Mouse (Mus musculus) heart, embryonic 11.5 days (tissue): ENCODE results near the gene Cabs1. TPM values are rescaled to one million over a fixed set of nuclear protein-coding genes. Genes with fewer than 3 reads are reported as not detected.

Experiments
- ATAC-seq: fragments of 200-750 bp; cut with Nextera tagmentation; replicated peaks from 2 replicates; pipeline ENCODE4 v1.8.0; 2017; ENCODE audit warnings: moderate library complexity; ENCODE audit not compliant: insufficient number of reproducible peaks, low FRiP score, low TSS enrichment
- H3K27ac ChIP-seq: fragments of 300-500 bp; sonication (generic); 2 replicates; pipeline ENCODE4 v1.5.1; 2014; ENCODE audit warnings: mild to moderate bottlenecking, low read depth, low read length
- H3K27me3 ChIP-seq: fragments of 300-500 bp; sonication (generic); 2 replicates; pipeline ENCODE4 v1.6.1; 2014; ENCODE audit warnings: mild to moderate bottlenecking, low read length, mixed read lengths; ENCODE audit not compliant: control insufficient read depth, insufficient read depth
- H3K36me3 ChIP-seq: fragments of 300-500 bp; sonication (generic); 2 replicates; pipeline ENCODE4 v1.6.1; 2014; ENCODE audit warnings: mild to moderate bottlenecking, low read length, moderate library complexity, mixed read lengths; ENCODE audit not compliant: control insufficient read depth, insufficient read depth
- H3K4me1 ChIP-seq: fragments of 300-500 bp; sonication (generic); 2 replicates; pipeline ENCODE4 v1.6.1; 2014; ENCODE audit warnings: low read length; ENCODE audit not compliant: control insufficient read depth, insufficient read depth
- H3K4me2 ChIP-seq: fragments of 300-500 bp; sonication (generic); 2 replicates; pipeline ENCODE4 v1.6.1; 2014; ENCODE audit warnings: mild to moderate bottlenecking, moderate library complexity
- H3K4me3 ChIP-seq: fragments of 300-500 bp; sonication (generic); 2 replicates; pipeline ENCODE4 v1.5.1; 2014; ENCODE audit warnings: low read depth, low read length
- H3K9ac ChIP-seq: fragments of 300-500 bp; sonication (generic); 2 replicates; pipeline ENCODE4 v1.6.1; 2014; ENCODE audit warnings: mild to moderate bottlenecking, low read depth, low read length, moderate library complexity
- H3K9me3 ChIP-seq: fragments of 300-500 bp; sonication (generic); replicated peaks from 2 replicates; pipeline ENCODE4 v1.6.1; 2016; ENCODE audit warnings: low read length; ENCODE audit not compliant: control insufficient read depth
- WGBS: fragments of 180-500 bp; shearing (Covaris S2); extraction: QIAGEN DNeasy Blood & Tissue Kit; methylation state at CpG from one replicate; pipeline ENCODE4 v1.1.7; 2014; ENCODE audit not compliant: insufficient replicate concordance; 5-methylcytosine and 5-hydroxymethylcytosine counted together
- polyA plus RNA-seq: library from polyadenylated mRNA; unstranded; fragments of >200 nt; fragmentation: Nextera tagmentation; extraction: Ambion mirVana; gene quantifications from 2 replicates; pipeline ENCODE4 v1.2.1, GENCODE M21; 2014

Gene Cabs1
- polyA plus RNA-seq, result not detected in 2 replicates

DNA sequence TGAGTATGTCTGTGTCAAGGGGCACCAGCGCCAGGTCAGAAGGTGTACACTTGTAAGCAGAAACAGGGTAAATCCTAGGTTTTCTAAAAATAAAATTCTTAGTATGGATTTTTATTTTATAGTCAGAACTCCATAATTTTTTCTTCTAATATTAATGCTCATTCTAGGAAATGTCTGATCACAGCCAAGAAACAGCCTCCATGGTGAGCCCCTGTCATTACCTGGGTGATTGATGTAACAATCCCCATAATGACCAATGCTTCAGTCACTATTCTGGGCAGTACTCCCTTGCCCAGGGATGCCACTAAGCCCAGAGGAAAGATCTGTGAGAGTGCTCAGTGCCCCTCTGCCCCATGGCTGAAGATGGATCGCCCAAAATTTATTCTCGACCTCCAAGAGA, at the start of gene Cabs1:
Cabs1 (plus strand) TSS at position 301 of the 400 bp plus-strand sequence.
- no peak within 1 kb of the TSS for H3K4me3 ChIP-seq
- H3K9ac ChIP-seq, result no peak within 1 kb of the TSS
- H3K36me3 ChIP-seq, result no peaks in the 10 kb centered on the region
- no peak for ATAC-seq
- no peak within 1 kb of the TSS for H3K4me2 ChIP-seq
- H3K4me1 ChIP-seq, result no peaks in the 10 kb centered on the region
- no peak within 1 kb of the TSS for H3K27ac ChIP-seq
- no peaks in the 10 kb centered on the region for H3K27me3 ChIP-seq
- 81% methylated on average over 3 of the region's 3 CpGs for WGBS
- no peaks in the 10 kb centered on the region for H3K9me3 ChIP-seq

DNA sequence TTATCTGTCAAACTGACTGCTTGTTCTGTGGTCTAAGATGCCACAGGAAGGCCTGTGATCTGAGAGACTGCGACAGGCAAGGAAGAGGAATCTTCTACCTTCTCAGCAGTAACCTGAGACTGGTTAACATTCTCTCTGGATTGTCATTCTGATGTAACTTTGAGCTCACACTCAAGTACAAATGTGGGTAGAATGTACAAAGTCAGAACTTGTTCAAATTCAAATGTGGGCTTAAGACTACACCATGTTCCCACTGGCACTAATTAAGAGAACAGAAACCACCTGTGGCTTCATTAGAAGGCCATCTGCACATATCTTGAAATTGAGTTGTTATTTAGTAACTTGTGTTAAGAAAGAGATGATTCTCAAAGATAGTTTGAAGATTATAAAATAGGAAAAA, 47.6 kb upstream of the Cabs1 start:
- H3K9ac ChIP-seq, result no peak overlapping the region
- H3K9me3 ChIP-seq, result no peaks in the 10 kb centered on the region
- H3K27me3 ChIP-seq, result no peaks in the 10 kb centered on the region
- H3K4me1 ChIP-seq, result no peaks in the 10 kb centered on the region
- WGBS, result 60% methylated on average over 1 of the region's 1 CpGs
- no peak overlapping the region for H3K27ac ChIP-seq
- H3K4me3 ChIP-seq, result no peak overlapping the region
- no peaks in the 10 kb centered on the region for H3K36me3 ChIP-seq
- no peak overlapping the region for H3K4me2 ChIP-seq
- no peak for ATAC-seq

DNA sequence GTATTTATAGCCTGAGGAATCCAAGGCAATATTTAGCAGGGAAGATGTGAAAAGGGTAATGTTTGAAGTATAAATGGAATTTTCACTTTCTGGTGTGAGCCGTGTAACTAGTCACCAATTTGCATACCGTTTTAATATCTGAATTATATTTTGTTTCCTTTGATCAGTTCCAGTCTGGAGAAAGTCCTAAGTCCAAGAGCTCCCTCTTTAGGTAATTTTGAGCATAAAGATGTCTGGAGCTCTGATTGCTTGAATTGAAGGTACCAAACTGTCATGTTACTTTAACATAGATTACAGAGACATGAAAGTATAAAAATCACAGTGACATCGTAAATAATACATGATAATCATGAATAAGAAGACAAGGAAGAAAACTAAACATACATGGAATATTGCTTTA, 38.5 kb upstream of the Cabs1 start:
- no peak overlapping the region for H3K4me2 ChIP-seq
- H3K27me3 ChIP-seq, result no peaks in the 10 kb centered on the region
- no peaks in the 10 kb centered on the region for H3K4me1 ChIP-seq
- ATAC-seq, result no peak
- H3K9ac ChIP-seq, result no peak overlapping the region
- no peaks in the 10 kb centered on the region for H3K9me3 ChIP-seq
- no peak overlapping the region for H3K27ac ChIP-seq
- 42% methylated on average over 3 of the region's 3 CpGs for WGBS
- H3K36me3 ChIP-seq, result no peaks in the 10 kb centered on the region
- no peak overlapping the region for H3K4me3 ChIP-seq

DNA sequence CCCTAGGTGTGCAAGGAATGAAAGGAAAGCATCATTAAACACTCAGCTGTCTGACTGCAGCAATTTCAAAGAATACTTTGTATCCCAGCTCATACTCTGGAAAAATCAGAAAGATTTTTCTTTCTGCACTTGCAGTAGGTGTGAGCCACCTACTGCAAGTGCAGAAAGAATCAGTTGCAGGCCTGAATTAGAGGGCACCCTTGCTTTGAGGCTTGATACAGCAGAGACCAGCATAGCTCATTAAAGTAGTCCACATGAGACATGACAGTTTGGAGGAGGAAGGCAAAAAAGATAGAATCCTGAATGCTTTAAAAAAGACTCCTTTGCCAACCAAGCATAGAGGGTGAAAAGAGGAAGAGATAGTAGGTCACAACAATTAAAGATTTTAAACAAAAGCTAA, 36.7 kb upstream of the Cabs1 start:
- H3K36me3 ChIP-seq, result no peaks in the 10 kb centered on the region
- no peaks in the 10 kb centered on the region for H3K4me1 ChIP-seq
- no peak overlapping the region for H3K27ac ChIP-seq
- no peaks in the 10 kb centered on the region for H3K27me3 ChIP-seq
- no peak overlapping the region for H3K4me3 ChIP-seq
- no peak for ATAC-seq
- H3K9me3 ChIP-seq, result no peaks in the 10 kb centered on the region
- no peak overlapping the region for H3K4me2 ChIP-seq
- no peak overlapping the region for H3K9ac ChIP-seq

DNA sequence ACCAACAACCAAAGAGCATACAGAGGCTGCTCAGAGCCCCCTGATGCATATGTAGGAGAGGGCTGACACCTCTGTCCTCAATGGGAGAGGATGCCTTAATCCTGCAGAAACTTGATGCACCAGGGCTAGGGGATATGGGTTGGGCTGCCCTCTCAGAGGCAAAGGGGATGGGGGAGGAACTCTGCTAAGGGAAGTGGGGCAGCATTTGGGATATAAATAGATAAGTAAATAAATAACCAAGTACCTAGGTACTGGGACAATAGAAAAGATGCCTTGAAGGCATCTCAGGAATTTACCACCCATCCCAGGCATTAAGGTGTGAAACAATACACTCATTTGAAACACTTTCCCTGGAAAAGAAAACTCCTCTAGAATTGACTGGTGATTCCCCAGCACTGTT, 27.4 kb upstream of the Cabs1 start:
- H3K9me3 ChIP-seq, result no peaks in the 10 kb centered on the region
- no peak overlapping the region for H3K9ac ChIP-seq
- H3K27me3 ChIP-seq, result no peaks in the 10 kb centered on the region
- H3K4me3 ChIP-seq, result no peak overlapping the region
- no peaks in the 10 kb centered on the region for H3K36me3 ChIP-seq
- ATAC-seq, result no peak
- no peaks in the 10 kb centered on the region for H3K4me1 ChIP-seq
- no peak overlapping the region for H3K27ac ChIP-seq
- H3K4me2 ChIP-seq, result no peak overlapping the region

DNA sequence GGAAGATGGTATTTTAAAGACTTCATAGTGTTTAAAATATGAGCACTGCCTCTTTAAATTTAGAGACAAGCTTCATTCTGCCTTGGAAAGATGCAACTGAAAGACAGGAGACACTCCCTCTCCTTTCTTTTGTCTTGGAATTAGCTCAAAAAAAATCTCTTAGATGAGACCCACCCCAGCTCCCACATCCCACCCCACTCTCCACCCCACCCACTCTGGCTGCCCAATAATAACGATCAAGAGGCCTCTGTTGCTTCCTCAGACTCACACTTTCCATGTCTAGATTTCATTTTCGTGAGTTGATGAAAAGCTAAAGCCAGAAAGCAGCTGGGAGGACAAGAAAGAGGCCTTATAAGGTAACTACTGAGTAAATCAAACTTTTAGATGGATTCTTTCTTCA, 10.0 kb upstream of the Cabs1 start, which contains the start of the genes 2310003L06Rik and Gm28434:
2310003L06Rik (plus strand) TSS at position 259 of the 400 bp plus-strand sequence.
Gm28434 (plus strand) TSS at position 317 of the 400 bp plus-strand sequence.
- no peak within 1 kb of the TSS for H3K9ac ChIP-seq
- no peak within 1 kb of the TSS for H3K27ac ChIP-seq
- H3K27me3 ChIP-seq, result no peaks in the 10 kb centered on the region
- no peaks in the 10 kb centered on the region for H3K4me1 ChIP-seq
- H3K36me3 ChIP-seq, result no peaks in the 10 kb centered on the region
- no peak for ATAC-seq
- 60% methylated on average over 2 of the region's 2 CpGs for WGBS
- no peak within 1 kb of the TSS for H3K4me3 ChIP-seq
- H3K4me2 ChIP-seq, result no peak within 1 kb of the TSS
- H3K9me3 ChIP-seq, result no peaks in the 10 kb centered on the region

DNA sequence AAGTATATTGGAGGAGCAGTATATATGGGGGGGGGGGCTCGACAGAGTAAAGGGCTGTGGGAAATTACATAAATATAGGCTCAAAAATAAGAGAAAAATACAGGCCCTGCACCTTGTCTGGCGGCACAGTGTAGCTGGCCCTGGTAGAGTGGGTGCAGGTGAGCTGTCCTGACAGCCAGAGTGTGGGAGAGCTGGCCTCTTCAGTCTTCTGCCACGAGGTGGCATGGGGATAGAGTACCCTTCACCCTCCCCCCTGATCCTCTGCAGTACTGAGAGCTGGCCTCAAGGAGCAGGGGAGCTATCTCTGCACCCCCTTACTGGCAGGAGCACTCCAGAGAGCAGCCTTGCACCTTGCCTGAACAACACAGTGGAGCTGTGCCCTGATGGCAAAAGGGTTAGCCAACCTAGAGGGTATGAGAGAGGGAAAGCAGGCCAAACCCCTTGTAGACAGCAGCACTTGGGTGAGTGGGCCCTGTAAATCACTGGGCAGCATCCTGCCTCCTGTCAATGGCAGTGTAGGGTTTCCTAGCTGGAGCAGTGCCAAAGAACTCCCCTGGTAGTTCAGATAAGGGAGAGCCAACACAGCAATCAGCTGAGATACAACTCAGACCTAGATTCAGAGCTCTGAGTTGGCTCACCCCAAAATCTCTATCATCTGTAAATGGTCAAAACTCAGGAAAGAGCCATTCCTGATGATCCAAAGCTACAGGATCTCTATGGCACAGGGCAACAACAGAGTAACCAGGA, 3.4 kb downstream of the Cabs1 start:
- no peak overlapping the region for H3K4me2 ChIP-seq
- no peaks in the 10 kb centered on the region for H3K9me3 ChIP-seq
- H3K4me1 ChIP-seq, result no peaks in the 10 kb centered on the region
- H3K27ac ChIP-seq, result no peak overlapping the region
- no peaks in the 10 kb centered on the region for H3K27me3 ChIP-seq
- no peak overlapping the region for H3K4me3 ChIP-seq
- H3K36me3 ChIP-seq, result no peaks in the 10 kb centered on the region
- H3K9ac ChIP-seq, result no peak overlapping the region
- no peak; the same call in 1 of the 2 replicates for ATAC-seq
- 49% methylated on average over 3 of the region's 3 CpGs for WGBS

DNA sequence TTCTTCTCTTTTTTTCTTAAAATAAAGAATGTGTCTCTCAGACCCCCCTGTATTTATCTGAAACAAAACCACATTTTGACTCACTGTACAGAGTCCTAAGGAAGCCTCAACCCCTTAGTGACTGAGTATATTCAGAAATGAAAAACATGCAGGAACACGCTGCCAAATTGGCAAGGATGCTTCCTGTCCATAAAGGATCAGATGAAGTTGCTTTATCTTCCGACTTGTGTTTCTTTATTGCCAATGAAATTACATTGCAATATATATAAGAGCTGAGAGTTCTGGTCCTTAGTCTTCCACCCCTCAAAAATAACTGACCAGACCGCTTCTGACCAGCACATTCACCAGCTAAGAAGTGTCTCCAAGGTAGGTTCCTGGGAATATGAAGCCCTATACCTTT, 23.0 kb downstream of the Cabs1 start, which contains the start of gene Smr3a:
Smr3a (plus strand) TSS at position 301 of the 400 bp plus-strand sequence.
- WGBS, result 71% methylated on average over 3 of the region's 3 CpGs
- no peak within 1 kb of the TSS for H3K4me2 ChIP-seq
- no peaks in the 10 kb centered on the region for H3K9me3 ChIP-seq
- no peaks in the 10 kb centered on the region for H3K4me1 ChIP-seq
- no peak within 1 kb of the TSS for H3K4me3 ChIP-seq
- no peaks in the 10 kb centered on the region for H3K27me3 ChIP-seq
- H3K9ac ChIP-seq, result no peak within 1 kb of the TSS
- ATAC-seq, result no peak
- H3K27ac ChIP-seq, result no peak within 1 kb of the TSS
- H3K36me3 ChIP-seq, result no peaks in the 10 kb centered on the region

DNA sequence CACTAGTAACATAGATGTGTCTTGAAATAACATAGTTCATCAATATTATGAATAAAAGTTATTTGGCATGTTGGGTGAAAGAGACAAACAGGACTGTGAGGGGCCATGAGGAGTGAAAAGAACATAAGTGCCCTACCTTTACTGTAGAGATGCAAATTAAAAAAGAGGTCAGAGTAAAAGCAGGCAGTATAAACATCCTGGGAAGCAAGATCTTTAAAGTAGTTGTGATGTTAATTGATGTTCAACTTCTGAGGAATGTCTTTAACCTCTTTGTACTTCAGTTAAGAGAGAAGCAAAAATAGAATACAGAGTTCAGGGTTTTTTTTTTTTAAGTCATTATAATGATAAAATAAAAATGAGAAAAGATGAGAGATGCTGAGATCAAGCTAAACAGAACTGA, 26.0 kb downstream of the Cabs1 start:
- H3K4me3 ChIP-seq, result no peak overlapping the region
- H3K4me2 ChIP-seq, result no peak overlapping the region
- H3K4me1 ChIP-seq, result no peaks in the 10 kb centered on the region
- H3K9me3 ChIP-seq, result no peaks in the 10 kb centered on the region
- no peak overlapping the region for H3K9ac ChIP-seq
- no peaks in the 10 kb centered on the region for H3K36me3 ChIP-seq
- H3K27me3 ChIP-seq, result no peaks in the 10 kb centered on the region
- no peak overlapping the region for H3K27ac ChIP-seq
- no peak for ATAC-seq
